Mouse (Mus musculus) 3T3-L1 (cell line): ENCODE measurements around the gene Prkd3.

Source experiments
- DNase-seq: peaks from one replicate; pipeline ENCODE4 v3.0.0-alpha.2; 2015; ENCODE audit warnings: low read depth, low spot score

Gene Prkd3

GRCm38 (mm10) chr17:79020208-79020983 lies at the start of gene Prkd3:
Gene Prkd3, minus strand, starts transcription at chr17:79020816.
- peak; percentile 38 for DNase-seq

- no peak for DNase-seq
Observed at GRCm38 (mm10) chr17:79069766-79070480, 49.3 kb upstream of the Prkd3 start.

GRCm38 (mm10) chr17:79069019-79069418 lies 48.4 kb upstream of the Prkd3 start:
- peak; percentile 81 for DNase-seq

- DNase-seq = peak; percentile 57
Observed at GRCm38 (mm10) chr17:79068581-79068980, 48.0 kb upstream of the Prkd3 start.

GRCm38 (mm10) chr17:79064250-79064649 lies 43.6 kb upstream of the Prkd3 start:
- DNase-seq = peak; percentile 71

DNA sequence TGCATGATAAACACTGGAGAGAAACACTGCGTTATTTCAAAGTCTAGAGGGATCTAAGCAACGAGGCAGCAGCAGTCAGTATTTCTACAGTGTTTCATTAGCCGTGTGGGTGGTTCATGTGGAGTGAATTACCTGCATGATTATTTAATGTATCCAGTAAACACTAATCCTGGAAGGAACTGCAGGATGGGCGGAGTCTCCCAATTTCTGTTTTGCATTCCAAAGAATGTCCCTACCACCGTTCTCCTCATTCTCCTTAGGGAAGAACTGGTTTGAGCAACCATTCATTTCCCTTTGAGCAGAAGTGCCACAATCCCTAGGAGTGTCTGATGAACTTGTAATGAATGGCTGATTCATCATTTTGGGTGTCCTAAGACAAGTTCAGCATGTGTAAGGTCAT lies 39.6 kb upstream of the Prkd3 start:
- DNase-seq = no peak

- no peak for DNase-seq
Observed at GRCm38 (mm10) chr17:79058271-79058670, 37.7 kb upstream of the Prkd3 start.

DNA sequence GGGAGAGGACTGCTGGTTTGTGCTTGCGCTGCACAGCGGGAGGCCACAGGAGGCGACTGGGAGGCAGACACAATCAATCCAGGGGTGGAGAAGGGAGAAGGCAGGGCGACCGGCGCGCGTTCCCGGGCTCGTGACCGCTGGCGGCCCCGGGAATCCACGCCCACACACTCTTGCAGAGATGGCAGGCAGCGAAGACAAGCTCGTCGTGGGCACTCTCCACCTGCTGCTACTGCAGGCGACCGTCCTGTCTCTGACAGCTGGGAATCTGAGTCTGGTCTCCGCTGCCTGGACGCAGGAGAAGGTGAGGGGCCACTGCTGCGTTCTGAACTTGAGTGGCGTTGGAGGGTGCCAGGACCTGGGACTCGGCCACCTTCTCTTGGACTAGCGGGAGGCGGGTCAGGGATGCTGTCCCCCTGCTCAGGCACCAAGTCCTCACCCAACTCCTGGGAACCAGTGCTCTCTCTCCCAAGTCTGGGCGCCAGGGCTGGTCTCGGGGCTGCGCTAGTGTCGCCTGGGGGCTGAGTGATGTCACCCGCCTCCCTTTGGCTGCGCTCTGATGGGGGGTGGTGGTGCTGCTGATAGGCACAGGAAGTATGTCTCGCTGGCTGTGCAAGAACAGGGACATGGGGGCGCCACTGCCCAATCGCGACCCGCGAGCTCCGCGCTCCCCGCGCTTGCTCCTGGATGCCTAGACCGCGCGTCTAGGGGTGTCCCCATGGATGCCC lies 31.6 kb upstream of the Prkd3 start:
- no peak for DNase-seq

DNA sequence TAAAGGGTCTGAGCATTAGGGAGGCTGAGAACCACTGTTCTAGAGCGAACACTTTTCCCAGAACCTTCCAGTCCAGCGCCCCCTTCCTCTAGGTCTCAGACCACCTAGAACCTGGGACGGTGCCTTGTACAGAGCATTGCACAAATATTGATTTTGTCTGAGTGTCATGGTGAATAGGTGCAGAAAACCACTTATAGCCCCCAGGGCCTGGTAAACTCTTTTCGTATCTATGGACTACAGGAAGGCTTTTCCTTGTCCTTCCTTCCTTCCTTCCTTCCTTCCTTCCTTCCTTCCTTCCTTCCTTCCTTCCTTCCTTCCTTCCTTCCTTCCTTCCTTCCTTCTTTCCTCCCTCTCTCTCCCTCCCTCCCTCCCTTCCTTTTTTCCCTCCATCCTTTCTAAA lies 31.0 kb upstream of the Prkd3 start, which contains the start of gene Qpct:
Qpct (plus strand) TSS at position 301 of the 400 bp plus-strand sequence.
- DNase-seq = no peak

DNA sequence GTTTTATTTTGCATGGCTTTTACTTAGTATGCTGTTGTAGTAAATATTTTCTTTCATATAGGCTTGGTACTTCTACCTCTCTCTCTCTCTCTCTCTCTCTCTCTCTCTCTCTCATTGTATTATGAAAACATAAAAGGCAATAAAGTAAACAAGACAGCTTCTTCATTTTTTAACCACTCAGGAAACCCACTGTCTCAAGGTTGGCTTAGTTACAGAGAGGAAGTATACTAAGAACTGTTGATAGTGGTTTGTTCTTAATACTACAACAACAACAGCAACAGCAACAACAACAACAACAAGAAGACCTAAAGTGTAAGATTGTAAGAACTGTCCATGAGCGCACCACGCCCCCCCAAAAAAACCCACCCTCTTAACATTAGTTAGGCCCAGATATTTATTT lies 23.1 kb upstream of the Prkd3 start:
- no peak for DNase-seq

DNA sequence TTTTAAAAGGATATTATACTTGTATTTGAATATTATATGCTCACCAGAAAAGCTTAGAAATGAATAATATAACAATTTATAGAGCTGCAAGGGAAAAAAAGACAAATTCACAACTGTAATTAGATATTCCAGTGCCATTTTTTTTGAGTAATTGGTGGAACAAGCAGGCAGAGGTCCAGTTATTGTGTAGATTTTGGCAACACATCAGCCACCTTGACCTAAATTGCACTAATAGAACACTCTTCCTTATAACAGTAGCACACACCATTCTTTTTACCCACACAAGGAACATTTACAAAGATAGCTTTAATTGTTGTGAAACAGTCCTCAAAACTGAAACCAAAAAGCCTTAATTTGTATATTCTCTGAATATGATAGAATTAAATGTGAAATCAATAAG lies 19.0 kb upstream of the Prkd3 start:
- DNase-seq = no peak

DNA sequence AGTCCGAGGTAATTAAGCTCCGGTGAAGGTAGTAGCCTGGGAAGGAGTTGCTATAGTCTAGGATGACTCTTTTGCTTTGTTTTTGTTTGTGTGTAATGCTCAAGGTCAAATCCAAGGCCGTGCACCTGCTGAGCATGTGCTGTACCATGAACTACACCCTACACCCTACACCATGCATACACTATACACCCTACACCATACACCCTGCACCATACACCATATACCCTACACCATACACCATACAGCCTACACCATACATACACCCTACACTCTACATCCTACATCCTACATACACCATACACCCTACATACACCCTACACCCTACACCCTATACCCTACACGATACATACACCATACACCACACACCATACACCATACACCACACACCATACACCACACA lies 12.2 kb upstream of the Prkd3 start:
- DNase-seq = no peak

DNA sequence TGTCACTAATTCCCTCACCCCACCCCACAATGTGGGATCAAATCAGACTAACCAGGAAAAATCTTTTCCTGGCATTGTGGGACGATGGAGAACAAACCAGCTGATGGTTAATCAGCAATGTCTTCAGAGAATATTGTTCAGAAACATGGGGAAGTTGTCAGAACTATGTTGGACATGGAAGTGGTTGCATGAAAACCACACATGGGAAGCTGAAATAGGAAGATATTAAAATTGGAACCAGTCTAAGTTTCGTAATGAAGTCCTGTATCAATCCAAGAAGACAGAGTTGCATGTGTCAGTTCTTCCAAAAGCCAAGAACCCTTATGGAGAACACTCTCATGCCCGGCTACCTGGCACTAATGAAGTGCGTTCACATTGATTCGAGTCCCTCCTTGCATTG lies 11.0 kb upstream of the Prkd3 start:
- no peak for DNase-seq

GRCm38 (mm10) chr17:79029226-79029625 lies 8.6 kb upstream of the Prkd3 start:
- no peak for DNase-seq

DNA sequence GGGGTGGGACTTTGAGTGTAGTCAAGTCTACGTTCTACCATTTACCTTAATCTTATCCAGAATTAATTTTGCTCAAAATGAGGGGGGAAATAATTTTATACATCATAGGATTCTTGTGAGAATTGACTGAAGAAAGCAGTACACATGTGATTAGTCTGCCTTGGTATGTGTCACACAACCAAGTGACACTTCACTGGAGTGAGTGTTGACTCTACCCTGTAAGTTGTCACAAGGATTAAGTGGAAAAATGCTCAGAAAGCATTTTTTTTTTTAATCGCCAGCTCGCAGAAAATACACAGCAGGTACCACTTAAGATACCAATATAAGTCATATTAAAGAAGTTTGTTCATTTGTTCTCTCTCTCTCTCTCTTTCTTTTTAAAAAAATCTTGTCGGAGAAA lies 3.9 kb upstream of the Prkd3 start:
- no peak for DNase-seq

- no peak for DNase-seq
Observed at GRCm38 (mm10) chr17:79022746-79023145, 2.1 kb upstream of the Prkd3 start.

GRCm38 (mm10) chr17:79020984-79021335 lies 344 bp upstream of the Prkd3 start:
- DNase-seq = no peak

DNA sequence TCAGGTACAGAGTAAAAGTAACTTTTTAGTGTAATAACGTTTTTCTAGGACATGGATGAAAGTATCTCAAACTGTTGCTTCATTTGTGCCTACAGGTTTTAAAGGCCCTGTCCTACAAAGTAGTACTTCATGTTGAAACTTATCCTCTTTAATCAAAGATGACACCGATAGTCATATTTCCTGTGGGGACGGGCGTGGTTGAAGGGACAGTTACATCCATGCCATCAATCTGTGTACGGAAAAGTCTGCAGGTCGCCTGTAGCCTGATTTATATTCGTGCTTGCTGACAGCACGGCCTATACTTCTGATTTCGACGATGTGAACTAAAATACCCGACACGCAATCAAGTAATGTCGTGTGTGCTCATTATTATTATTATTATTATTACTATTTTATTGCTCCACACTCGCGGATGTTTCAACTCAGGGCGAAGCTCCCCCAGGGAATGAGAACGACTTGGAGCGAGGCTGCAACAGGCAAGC lies 849 bp downstream of the Prkd3 start:
- DNase-seq = peak; percentile 55

DNA sequence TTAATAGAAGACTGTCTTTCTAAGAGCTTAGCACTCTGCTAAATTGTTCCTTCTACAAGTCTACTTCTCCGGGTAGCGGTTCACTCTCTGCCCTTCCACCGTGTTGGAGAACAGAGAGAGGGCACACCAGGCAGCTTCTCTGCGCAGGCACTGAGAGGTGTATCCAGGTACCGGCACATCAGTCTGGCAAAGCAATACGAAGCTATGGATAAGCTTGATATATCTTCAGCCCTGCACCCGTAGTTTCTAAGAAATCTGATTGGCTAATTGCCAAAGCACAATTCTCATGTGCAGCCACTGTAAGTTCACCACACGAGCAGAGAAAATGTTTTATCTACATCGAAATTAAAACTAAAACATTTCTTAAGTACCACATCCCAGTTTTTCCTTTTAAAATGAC lies 2.2 kb downstream of the Prkd3 start:
- no peak for DNase-seq

GRCm38 (mm10) chr17:79015831-79016230 lies 4.8 kb downstream of the Prkd3 start:
- no peak for DNase-seq

DNA sequence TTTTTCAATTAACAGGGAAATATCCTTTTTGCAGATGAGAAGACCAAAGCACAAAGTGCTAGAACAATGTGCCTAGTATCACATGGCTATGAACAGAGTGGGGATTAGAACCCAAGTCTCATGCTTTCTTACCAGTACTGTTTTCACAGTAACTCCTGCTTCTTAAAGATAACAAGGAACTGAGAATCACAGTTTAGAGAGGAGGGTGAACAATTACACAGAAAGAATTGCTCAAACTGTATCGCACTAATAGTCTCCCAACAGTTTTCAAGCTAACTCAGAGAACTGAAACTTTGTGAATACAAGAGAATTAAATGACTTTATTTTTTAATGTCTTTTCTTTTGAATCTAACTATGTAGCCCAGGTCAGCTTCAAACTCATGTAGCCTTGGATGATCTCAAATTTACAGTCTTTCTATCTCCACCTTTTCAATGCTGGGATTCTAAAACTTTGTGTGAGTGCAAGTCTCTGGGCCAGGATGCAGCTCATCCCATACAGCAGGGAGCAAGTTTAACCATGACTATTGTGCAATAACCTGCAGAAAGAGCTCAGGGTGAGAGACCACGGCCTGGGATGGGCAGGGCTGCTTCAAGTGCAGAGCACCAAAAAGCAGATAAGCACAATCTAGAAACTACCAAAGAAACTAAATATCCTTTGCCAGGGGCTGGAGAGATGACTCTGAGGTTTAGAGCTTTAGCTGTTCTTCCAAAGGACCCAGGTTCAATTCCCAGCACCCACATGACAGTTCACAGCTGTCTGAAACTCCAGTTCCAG lies 5.5 kb downstream of the Prkd3 start:
- DNase-seq = no peak

DNA sequence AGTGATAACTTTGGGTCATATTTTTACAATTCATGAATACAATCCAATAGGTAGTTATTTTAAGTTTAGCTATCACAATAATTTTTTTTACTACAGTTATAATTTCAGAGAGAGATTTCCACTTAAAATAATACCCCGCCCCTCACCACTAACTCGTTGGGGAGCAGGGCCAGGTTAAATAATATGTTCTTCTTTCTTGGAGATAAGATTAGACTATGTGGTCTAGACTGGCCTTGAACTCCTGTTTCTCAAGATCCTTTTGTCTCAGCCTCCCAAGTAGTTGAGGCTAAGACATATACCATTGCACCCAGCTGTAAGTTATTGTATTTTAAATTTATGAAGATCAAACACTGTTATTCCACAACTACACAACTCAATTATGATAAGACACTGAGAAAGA lies 7.0 kb downstream of the Prkd3 start:
- DNase-seq = no peak
